Mouse (Mus musculus): ENCODE data around the gene Cacna1a.

DNA sequence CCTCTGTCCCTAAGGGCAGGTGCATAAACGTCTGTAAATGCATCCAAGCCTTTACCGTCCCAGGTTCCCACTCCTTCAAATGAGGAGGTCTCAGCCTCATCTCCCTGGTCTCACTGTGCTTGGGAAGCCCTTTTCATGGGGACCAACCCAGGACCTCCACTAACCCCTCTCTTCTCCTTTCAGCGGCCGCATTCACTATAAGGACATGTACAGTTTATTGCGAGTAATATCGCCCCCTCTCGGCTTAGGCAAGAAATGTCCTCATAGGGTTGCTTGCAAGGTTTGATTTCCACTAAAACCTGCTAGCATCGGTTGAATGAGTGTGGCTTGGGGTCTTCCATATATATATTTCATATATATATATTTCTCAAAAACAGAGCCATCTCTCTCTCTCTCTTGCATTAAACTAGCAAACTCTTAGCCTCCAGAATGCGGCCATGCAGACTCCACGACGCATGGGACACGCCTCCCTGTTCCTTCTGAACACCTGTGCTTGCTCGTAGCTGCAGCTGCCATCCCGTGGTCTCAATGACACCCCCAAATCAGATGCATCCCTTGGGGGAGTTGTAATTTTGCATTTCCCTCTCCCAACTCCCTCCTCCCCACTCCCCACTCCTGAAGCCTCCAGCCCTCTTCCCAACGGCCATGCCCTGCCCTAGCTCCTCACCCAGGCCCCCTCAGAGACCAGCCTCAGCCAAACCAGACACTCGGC lies 226.4 kb downstream of the Cacna1a start:
- no peak for TF ChIP-seq POLR2A (IDR thresholded peaks at IDR 0.05; ENCODE audit: control insufficient read depth in 1 of 2, insufficient read depth in 1 of 2, low read depth in 1 of 2, low read length in 2 of 2, poor library complexity in 1 of 2)
- TF ChIP-seq NRF1 (IDR thresholded peaks at IDR 0.05; ENCODE audit: insufficient read depth, low read depth, low read length, poor library complexity, severe bottlenecking), result no peak
- TF ChIP-seq CTCF (IDR thresholded peaks at IDR 0.05 in 2 of 3, conservative IDR thresholded peaks at IDR 0.05 in 1 of 3; ENCODE audit: control insufficient read depth in 1 of 3, insufficient read depth in 1 of 3, low read depth in 2 of 3, low read length in 3 of 3, poor library complexity in 1 of 3, severe bottlenecking in 1 of 3), result peak; percentile 47 to 72 (median 69)
- no peak for TF ChIP-seq SIN3A (IDR thresholded peaks at IDR 0.05; ENCODE audit: low read length)
- TF ChIP-seq RAD21 (IDR thresholded peaks at IDR 0.05; ENCODE audit: low read depth, low read length), result peak; percentile 29
- TF ChIP-seq EP300 (IDR thresholded peaks at IDR 0.05; ENCODE audit: low read depth in 1 of 2, low read length in 2 of 2), result no peak
- TF ChIP-seq MAX (IDR thresholded peaks at IDR 0.05; ENCODE audit: low read length), result no peak
- no peak for TF ChIP-seq MAZ (IDR thresholded peaks at IDR 0.05; ENCODE audit: low read depth, low read length)

All from MEL (cell line).